Mouse (Mus musculus) cerebellum, adult 2 months (tissue): Measurements from ENCODE around the gene Casq1. TPM values are rescaled to one million over a fixed set of nuclear protein-coding genes. Genes with fewer than 3 reads are reported as not detected.

Experiments used
- DNase-seq, 2 experiments: peaks; one replicate each; pipeline ENCODE4 v3.0.0; 2021
- H3K27ac ChIP-seq: fragments of 200-500 bp; 2 replicates; pipeline ENCODE4 v1.5.1; 2012; ENCODE audit warnings: low read length, control low read depth, inconsistent platforms; ENCODE audit not compliant: insufficient read depth
- H3K27me3 ChIP-seq: fragments of 200-500 bp; 2 replicates; pipeline ENCODE4 v1.6.1; 2012; ENCODE audit warnings: inconsistent platforms, mild to moderate bottlenecking, low read length, moderate library complexity; ENCODE audit not compliant: control insufficient read depth, insufficient read depth
- H3K4me1 ChIP-seq: fragments of 200-500 bp; 2 replicates; pipeline ENCODE4 v1.6.1; 2011; ENCODE audit warnings: low read length; ENCODE audit not compliant: control insufficient read depth, insufficient read depth
- H3K4me3 ChIP-seq: fragments of 200-500 bp; replicated peaks from 2 replicates; pipeline ENCODE3; 2011; ENCODE audit warnings: mild to moderate bottlenecking, low read depth, low read length, control low read depth; ENCODE audit not compliant: insufficient read depth
- CTCF ChIP-seq: fragments of 200-500 bp; IDR thresholded peaks from 2 replicates; pipeline ENCODE4 v1.5.1; 2011; ENCODE audit warnings: low read depth, mild to moderate bottlenecking, control low read depth, low read length, moderate library complexity, borderline replicate concordance; ENCODE audit not compliant: insufficient read depth
- POLR2A ChIP-seq: fragments of 200-500 bp; IDR thresholded peaks from 2 replicates; pipeline ENCODE4 v1.6.1; 2011; ENCODE audit warnings: low read length, control low read depth, borderline replicate concordance; ENCODE audit not compliant: insufficient read depth
- WGBS: fragments of 180-500 bp; shearing (Covaris S2); methylation state at CpG from one replicate; pipeline ENCODE4 v1.1.7; 2018; 5-methylcytosine and 5-hydroxymethylcytosine counted together
- polyA plus RNA-seq: library from polyadenylated mRNA; depleted of rRNA; stranded (reverse); fragments of >200 nt; gene quantifications from 2 replicates; pipeline ENCODE4 v1.2.3, GENCODE M21; 2012

Casq1 gene
- polyA plus RNA-seq, 1 experiment: 3.9 TPM

- DNase-seq: peak; percentile 70 to 78
- Histone ChIP-seq H3K4me1 (peaks cover 46% of the 10 kb centered on the region), H3K27ac (peak overlapping the region; percentile 17), H3K27me3 (no peaks in the 10 kb centered on the region), H3K4me3 (no peak overlapping the region)
- 10% methylated on average over 5 of the region's 5 CpGs for WGBS
- TF ChIP-seq CTCF: no peak
- TF ChIP-seq POLR2A: no peak
These were observed 21.8 kb downstream of the Casq1 start for GRCm38 (mm10) chr1:172197851-172198250.

DNA sequence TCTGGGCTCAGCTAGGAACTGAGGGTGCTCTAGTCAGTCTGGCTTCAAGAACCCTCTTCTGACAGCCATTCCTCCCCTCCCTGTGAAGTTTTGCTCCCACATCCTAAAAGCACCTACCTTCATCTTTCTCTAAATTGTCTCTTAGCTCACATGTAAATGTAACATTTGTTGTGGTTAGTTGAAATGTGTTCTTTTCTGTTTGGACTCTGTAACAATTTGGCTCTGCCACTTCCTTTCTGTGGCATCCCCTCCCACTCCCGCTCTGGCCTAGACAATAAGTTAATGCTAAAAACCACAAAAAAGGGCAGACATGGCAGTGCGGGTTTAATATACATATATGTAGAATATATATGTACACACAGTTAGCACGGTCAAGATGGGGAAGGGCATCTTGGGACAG, 22.5 kb downstream of the Casq1 start:
- Histone ChIP-seq H3K27ac (no peak overlapping the region; the same call in 1 of the 2 replicates), H3K27me3 (no peaks in the 10 kb centered on the region), H3K4me1 (peaks cover 47% of the 10 kb centered on the region), H3K4me3 (no peak overlapping the region)
- TF ChIP-seq CTCF: no peak
- WGBS: 73% methylated on average over 3 of the region's 3 CpGs
- DNase-seq: no peak

GRCm38 (mm10) chr1:172194435-172194834, 25.2 kb downstream of the Casq1 start:
- 67% methylated on average over 8 of the region's 8 CpGs for WGBS
- Histone ChIP-seq H3K27ac (no peak overlapping the region), H3K4me1 (peaks cover 36% of the 10 kb centered on the region), H3K4me3 (no peak overlapping the region), H3K27me3 (no peaks in the 10 kb centered on the region)
- no peak for DNase-seq
- no peak for TF ChIP-seq CTCF
- no peak for TF ChIP-seq POLR2A

GRCm38 (mm10) chr1:172192217-172192616, 27.5 kb downstream of the Casq1 start:
- TF ChIP-seq POLR2A (no peak), CTCF (no peak)
- Histone ChIP-seq H3K27ac (peak overlapping the region; percentile 57), H3K4me1 (peaks cover 16% of the 10 kb centered on the region), H3K4me3 (no peak overlapping the region), H3K27me3 (no peaks in the 10 kb centered on the region)
- 31% methylated on average over 3 of the region's 3 CpGs for WGBS
- peak in 1 of 2 experiments; percentile 36 for DNase-seq

DNA sequence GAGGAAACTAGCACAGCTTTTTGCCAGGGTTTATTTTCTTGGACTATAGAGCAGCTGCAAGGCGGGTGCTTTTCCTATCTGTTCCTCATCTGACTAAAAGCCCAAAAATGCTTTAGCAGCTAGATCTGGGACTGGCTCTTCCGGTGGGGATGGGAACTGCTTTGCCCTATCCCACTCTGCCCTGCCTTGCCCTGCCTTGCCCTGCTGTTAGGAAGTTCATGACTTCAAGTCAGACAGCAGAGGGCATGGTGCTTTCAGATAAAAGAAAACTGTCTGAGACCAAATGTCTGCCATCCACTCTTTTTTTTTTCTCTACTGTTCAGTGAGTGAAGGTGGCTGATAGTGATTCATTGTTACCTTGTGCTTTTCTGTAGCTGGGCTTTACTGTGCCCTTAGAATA, 28.1 kb downstream of the Casq1 start:
- peaks cover 16% of the 10 kb centered on the region for H3K4me1 ChIP-seq
- peak overlapping the region; percentile 57; the same call in 1 of the 2 replicates for H3K27ac ChIP-seq
- H3K4me3 ChIP-seq: no peak overlapping the region
- 53% methylated on average over 2 of the region's 2 CpGs for WGBS
- peak in 1 of 2 experiments; percentile 30 for DNase-seq
- H3K27me3 ChIP-seq: no peaks in the 10 kb centered on the region
- TF ChIP-seq CTCF (peak; percentile 30; the same call in 1 of the 2 replicates), POLR2A (no peak)

- peaks cover 16% of the 10 kb centered on the region for H3K4me1 ChIP-seq
- WGBS: 35% methylated on average over 4 of the region's 4 CpGs
- DNase-seq: no peak
- H3K27me3 ChIP-seq: no peaks in the 10 kb centered on the region
- no peak overlapping the region for H3K27ac ChIP-seq
- no peak overlapping the region for H3K4me3 ChIP-seq
- TF ChIP-seq CTCF: peak; percentile 62
- no peak for TF ChIP-seq POLR2A
These were observed 30.8 kb downstream of the Casq1 start for GRCm38 (mm10) chr1:172188891-172189290.

- H3K4me3 ChIP-seq: no peak overlapping the region
- 96% methylated on average over 10 of the region's 10 CpGs for WGBS
- H3K4me1 ChIP-seq: peaks cover 7% of the 10 kb centered on the region; the same call in 1 of the 2 replicates
- no peaks in the 10 kb centered on the region for H3K27me3 ChIP-seq
- no peak overlapping the region for H3K27ac ChIP-seq
- DNase-seq: no peak
- TF ChIP-seq CTCF: peak; percentile 34; the same call in 1 of the 2 replicates
- TF ChIP-seq POLR2A: no peak
These were observed 33.0 kb downstream of the Casq1 start for GRCm38 (mm10) chr1:172186401-172187289.

DNA sequence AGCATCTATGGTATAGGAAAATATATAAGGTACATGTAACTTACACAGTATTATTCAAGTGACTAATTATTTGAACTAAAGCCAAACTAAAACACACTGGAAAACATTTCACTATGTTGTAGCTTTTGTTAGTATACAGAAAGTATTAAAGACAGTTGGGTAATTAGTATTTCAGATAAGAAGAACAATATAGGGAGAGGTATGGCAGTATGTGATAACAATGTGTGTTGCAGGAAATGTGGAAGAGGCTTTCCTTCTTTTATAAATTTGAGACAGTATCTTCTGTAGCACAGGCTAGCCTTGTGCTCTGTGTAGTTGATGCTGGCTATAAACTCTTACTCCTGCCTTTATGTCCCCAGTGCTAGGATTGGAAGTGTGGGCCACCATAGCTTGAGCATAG, 35.8 kb downstream of the Casq1 start:
- H3K4me3 ChIP-seq: no peak overlapping the region
- no peak for TF ChIP-seq CTCF
- TF ChIP-seq POLR2A: no peak
- H3K27ac ChIP-seq: no peak overlapping the region
- H3K4me1 ChIP-seq: peaks cover 3% of the 10 kb centered on the region; the same call in 1 of the 2 replicates
- H3K27me3 ChIP-seq: no peaks in the 10 kb centered on the region
- DNase-seq: no peak
